Mouse (Mus musculus): ENCODE data around the gene A530016L24Rik. TPM values are rescaled to one million over a fixed set of nuclear protein-coding genes. Genes with fewer than 3 reads are reported as not detected.

The A530016L24Rik gene
- total and polyA plus RNA-seq, 3 experiments, result not detected

- Histone ChIP-seq H3K9ac (ENCODE audit: insufficient read depth, low read depth) (no peak overlapping the region), H3K9me3 (replicated peaks; ENCODE audit: low read length) (peaks cover 2% of the 10 kb centered on the region), H3K79me2 (replicated peaks; ENCODE audit: control insufficient read depth, extremely low read depth, insufficient read depth, poor library complexity, severe bottlenecking) (no peaks in the 10 kb centered on the region), H3K36me3 (replicated peaks in 1 of 2; ENCODE audit: control insufficient read depth in 1 of 2, insufficient read depth in 1 of 2, low read length in 1 of 2) (no peaks in the 10 kb centered on the region), H3K27ac (ENCODE audit: insufficient read depth, low read depth) (no peak overlapping the region), H3K27me3 (replicated peaks) (peaks cover 85% of the 10 kb centered on the region), H3K4me3 (replicated peaks in 1 of 3; ENCODE audit: low read depth in 2 of 3, low read length in 2 of 3, poor library complexity in 1 of 3) (no peak overlapping the region), H3K4me1 (ENCODE audit: control insufficient read depth in 1 of 2, insufficient read depth in 2 of 2) (no peaks in the 10 kb centered on the region; a peak in 1 of 4 replicates), H3K4me2 (ENCODE audit: insufficient read depth, low read depth, poor library complexity, severe bottlenecking) (no peak overlapping the region)
- no peak for DNase-seq (ENCODE audit: extremely low read depth)
- in situ Hi-C loops (cut with MboI; ENCODE audit: low pct_ligation_motif_present, low pct_unique_long_range_greater_than_20kb, low sequenced_read_pairs), result no loop called here
- dilution Hi-C loops (cut with MboI; ENCODE audit: extremely low pct_ligation_motif_present, extremely low pct_unique_long_range_greater_than_20kb, low sequenced_read_pairs), result no loop called here
- no peak for TF ChIP-seq HCFC1 (IDR thresholded peaks at IDR 0.05; ENCODE audit: low read depth, low read length)
- TF ChIP-seq MAFK (IDR thresholded peaks at IDR 0.05; ENCODE audit: insufficient replicate concordance, low read length), result no peak
- no peak for TF ChIP-seq JUND (conservative IDR thresholded peaks at IDR 0.05; ENCODE audit: low read depth, low read length)
- TF ChIP-seq EP300 (IDR thresholded peaks at IDR 0.05; ENCODE audit: low read length), result no peak
- TF ChIP-seq CHD2 (IDR thresholded peaks at IDR 0.05; ENCODE audit: low read length), result no peak
- TF ChIP-seq TCF12 (IDR thresholded peaks at IDR 0.05; ENCODE audit: low read depth, low read length), result no peak
- no peak for TF ChIP-seq JUN (IDR thresholded peaks at IDR 0.05; ENCODE audit: insufficient read depth, low read depth, low read length)
Measured at GRCm38 (mm10) chr12:112496136-112496535, 6.9 kb downstream of the A530016L24Rik start.

- H3K27me3 ChIP-seq (replicated peaks), result peaks cover 92% of the 10 kb centered on the region
- dilution Hi-C loops (cut with MboI; ENCODE audit: extremely low pct_ligation_motif_present, extremely low pct_unique_long_range_greater_than_20kb, low sequenced_read_pairs), result no loop called here
- no peak overlapping the region for H3K27ac ChIP-seq (ENCODE audit: insufficient read depth, low read depth)
Measured at GRCm38 (mm10) chr12:112497731-112498130, 8.5 kb downstream of the A530016L24Rik start.

GRCm38 (mm10) chr12:112498683-112499082 lies 9.4 kb downstream of the A530016L24Rik start:
- peak; percentile 26 for DNase-seq (ENCODE audit: extremely low read depth)
- dilution Hi-C loops (cut with MboI; ENCODE audit: extremely low pct_ligation_motif_present, extremely low pct_unique_long_range_greater_than_20kb, low sequenced_read_pairs) (no loop called here), in situ Hi-C loops (cut with MboI; ENCODE audit: low pct_ligation_motif_present, low pct_unique_long_range_greater_than_20kb, low sequenced_read_pairs) (no loop called here)
- no peak overlapping the region for H3K27ac ChIP-seq (ENCODE audit: insufficient read depth, low read depth)
- H3K4me3 ChIP-seq (replicated peaks in 1 of 3; ENCODE audit: low read depth in 2 of 3, low read length in 2 of 3, poor library complexity in 1 of 3), result no peak overlapping the region
- peaks cover 6% of the 10 kb centered on the region for H3K9me3 ChIP-seq (replicated peaks; ENCODE audit: low read length)
- H3K4me2 ChIP-seq (ENCODE audit: insufficient read depth, low read depth, poor library complexity, severe bottlenecking), result no peak overlapping the region
- H3K9ac ChIP-seq (ENCODE audit: insufficient read depth, low read depth), result no peak overlapping the region
- no peaks in the 10 kb centered on the region for H3K36me3 ChIP-seq (replicated peaks in 1 of 2; ENCODE audit: control insufficient read depth in 1 of 2, insufficient read depth in 1 of 2, low read length in 1 of 2)
- H3K79me2 ChIP-seq (replicated peaks; ENCODE audit: control insufficient read depth, extremely low read depth, insufficient read depth, poor library complexity, severe bottlenecking), result no peaks in the 10 kb centered on the region
- peaks cover 96% of the 10 kb centered on the region for H3K27me3 ChIP-seq (replicated peaks)
- H3K4me1 ChIP-seq (ENCODE audit: control insufficient read depth in 1 of 2, insufficient read depth in 2 of 2), result no peaks in the 10 kb centered on the region
- TF ChIP-seq CHD1 (IDR thresholded peaks at IDR 0.05; ENCODE audit: low read depth, low read length) (no peak), CTCF (conservative IDR thresholded peaks at IDR 0.05 in 1 of 2, IDR thresholded peaks at IDR 0.05 in 1 of 2; ENCODE audit: low read depth in 2 of 2, low read length in 2 of 2) (peak in 1 of 2 experiments; percentile 98; a peak in 2 of 4 replicates), ZKSCAN1 (IDR thresholded peaks at IDR 0.05; ENCODE audit: borderline replicate concordance, low read depth, low read length) (no peak), SMC3 (IDR thresholded peaks at IDR 0.05; ENCODE audit: low read depth, low read length) (peak; percentile 78), MEF2A (IDR thresholded peaks at IDR 0.05; ENCODE audit: borderline replicate concordance, low read depth, low read length) (no peak), ELF1 (IDR thresholded peaks at IDR 0.05; ENCODE audit: low read depth, low read length) (no peak), POLR2A (IDR thresholded peaks at IDR 0.05; ENCODE audit: low read depth, low read length) (no peak), JUND (conservative IDR thresholded peaks at IDR 0.05; ENCODE audit: low read depth, low read length) (no peak), SIN3A (IDR thresholded peaks at IDR 0.05; ENCODE audit: low read length) (no peak), GABPA (IDR thresholded peaks at IDR 0.05; ENCODE audit: insufficient replicate concordance, low read depth, low read length) (no peak), CHD2 (IDR thresholded peaks at IDR 0.05; ENCODE audit: low read length) (no peak), JUN (IDR thresholded peaks at IDR 0.05; ENCODE audit: insufficient read depth, low read depth, low read length) (no peak), NELFE (IDR thresholded peaks at IDR 0.05; ENCODE audit: low read depth, low read length) (no peak), USF1 (IDR thresholded peaks at IDR 0.05; ENCODE audit: low read depth, low read length) (no peak), HCFC1 (IDR thresholded peaks at IDR 0.05; ENCODE audit: low read depth, low read length) (no peak), MAFK (IDR thresholded peaks at IDR 0.05; ENCODE audit: insufficient replicate concordance, low read length) (no peak), MAX (IDR thresholded peaks at IDR 0.05; ENCODE audit: low read length) (no peak), TBP (conservative IDR thresholded peaks at IDR 0.05; ENCODE audit: low read depth, low read length) (no peak), ZC3H11A (IDR thresholded peaks at IDR 0.05; ENCODE audit: low read depth, low read length) (no peak; the same call in 1 of the 2 replicates), KAT2A (IDR thresholded peaks at IDR 0.05; ENCODE audit: insufficient replicate concordance, low read length) (no peak), ZNF384 (IDR thresholded peaks at IDR 0.05; ENCODE audit: low read depth, low read length) (no peak), RAD21 (IDR thresholded peaks at IDR 0.05; ENCODE audit: low read depth, low read length) (peak; percentile 64)

More at GRCm38 (mm10) chr12:112497731-112498130, 8.5 kb downstream of the A530016L24Rik start:
- DNase-seq (ENCODE audit: extremely low read depth), result no peak
- no peaks in the 10 kb centered on the region for H3K36me3 ChIP-seq (replicated peaks in 1 of 2; ENCODE audit: control insufficient read depth in 1 of 2, insufficient read depth in 1 of 2, low read length in 1 of 2)
- TF ChIP-seq ZNF384 (IDR thresholded peaks at IDR 0.05; ENCODE audit: low read depth, low read length) (no peak), SMC3 (IDR thresholded peaks at IDR 0.05; ENCODE audit: low read depth, low read length) (peak; percentile 29), CTCF (conservative IDR thresholded peaks at IDR 0.05 in 1 of 2, IDR thresholded peaks at IDR 0.05 in 1 of 2; ENCODE audit: low read depth in 2 of 2, low read length in 2 of 2) (peak in 1 of 2 experiments; percentile 41; a peak in 2 of 4 replicates), ZKSCAN1 (IDR thresholded peaks at IDR 0.05; ENCODE audit: borderline replicate concordance, low read depth, low read length) (no peak), ELF1 (IDR thresholded peaks at IDR 0.05; ENCODE audit: low read depth, low read length) (no peak)
- no peak overlapping the region for H3K4me2 ChIP-seq (ENCODE audit: insufficient read depth, low read depth, poor library complexity, severe bottlenecking)
- H3K4me1 ChIP-seq (ENCODE audit: control insufficient read depth in 1 of 2, insufficient read depth in 2 of 2), result no peaks in the 10 kb centered on the region
- H3K9ac ChIP-seq (ENCODE audit: insufficient read depth, low read depth), result no peak overlapping the region
- no peaks in the 10 kb centered on the region for H3K79me2 ChIP-seq (replicated peaks; ENCODE audit: control insufficient read depth, extremely low read depth, insufficient read depth, poor library complexity, severe bottlenecking)
- in situ Hi-C loops (cut with MboI; ENCODE audit: low pct_ligation_motif_present, low pct_unique_long_range_greater_than_20kb, low sequenced_read_pairs), result no loop called here
- no peak overlapping the region for H3K4me3 ChIP-seq (replicated peaks in 1 of 3; ENCODE audit: low read depth in 2 of 3, low read length in 2 of 3, poor library complexity in 1 of 3)
- H3K9me3 ChIP-seq (replicated peaks; ENCODE audit: low read length), result peaks cover 2% of the 10 kb centered on the region

All from CH12.LX (cell line).